Mouse (Mus musculus) embryonic facial prominence, embryonic 13.5 days (tissue): Measurements from ENCODE around the gene Krtap5-2. TPM values are rescaled to one million over a fixed set of nuclear protein-coding genes. Genes with fewer than 3 reads are reported as not detected.
"Not testable (repeated sequence)": the region's sequence is repeated elsewhere in the genome, so short reads cannot be mapped to it uniquely, and the experiment has no call there.

ENCODE experiments used
- ATAC-seq: fragments of 200-750 bp; cut with Nextera tagmentation; 2 replicates; pipeline ENCODE4 v1.8.0; 2017; ENCODE audit warnings: low read depth; ENCODE audit not compliant: insufficient number of reproducible peaks, insufficient read depth, low FRiP score, low TSS enrichment
- H3K27ac ChIP-seq: fragments of 300-500 bp; sonication (generic); 2 replicates; pipeline ENCODE4 v1.5.1; 2015; ENCODE audit warnings: moderate library complexity, mild to moderate bottlenecking, inconsistent platforms
- H3K27me3 ChIP-seq: fragments of 300-500 bp; sonication (generic); 2 replicates; pipeline ENCODE4 v1.6.1; 2015; ENCODE audit warnings: mild to moderate bottlenecking, inconsistent platforms
- H3K36me3 ChIP-seq: fragments of 300-500 bp; sonication (generic); 2 replicates; pipeline ENCODE4 v1.6.1; 2015; ENCODE audit warnings: mild to moderate bottlenecking, inconsistent platforms
- H3K4me1 ChIP-seq: fragments of 300-500 bp; sonication (generic); 2 replicates; pipeline ENCODE4 v1.6.1; 2015; ENCODE audit warnings: inconsistent platforms
- H3K4me2 ChIP-seq: fragments of 300-500 bp; sonication (generic); 2 replicates; pipeline ENCODE4 v1.6.1; 2015; ENCODE audit warnings: moderate library complexity, mild to moderate bottlenecking, inconsistent platforms
- H3K4me3 ChIP-seq: fragments of 300-500 bp; sonication (generic); 2 replicates; pipeline ENCODE4 v1.5.1; 2015; ENCODE audit warnings: mild to moderate bottlenecking, inconsistent platforms
- H3K9ac ChIP-seq: fragments of 300-500 bp; sonication (generic); 2 replicates; pipeline ENCODE4 v1.6.1; 2015; ENCODE audit warnings: mild to moderate bottlenecking, inconsistent platforms
- H3K9me3 ChIP-seq: fragments of 300-500 bp; sonication (generic); 2 replicates; pipeline ENCODE4 v1.6.1; 2016; ENCODE audit warnings: inconsistent platforms
- WGBS: fragments of 180-500 bp; shearing (Covaris S2); methylation state at CpG from one replicate; pipeline ENCODE4 v1.1.7; 2015; ENCODE audit warnings: mixed read lengths; 5-methylcytosine and 5-hydroxymethylcytosine counted together
- polyA plus RNA-seq: library from polyadenylated mRNA; unstranded; fragments of >200 nt; fragmentation: Nextera tagmentation; extraction: Ambion mirVana; gene quantifications from 2 replicates; pipeline ENCODE4 v1.2.1, GENCODE M21; 2015

Gene Krtap5-2
- polyA plus RNA-seq, 1 experiment from 2014 or later, result not detected

DNA sequence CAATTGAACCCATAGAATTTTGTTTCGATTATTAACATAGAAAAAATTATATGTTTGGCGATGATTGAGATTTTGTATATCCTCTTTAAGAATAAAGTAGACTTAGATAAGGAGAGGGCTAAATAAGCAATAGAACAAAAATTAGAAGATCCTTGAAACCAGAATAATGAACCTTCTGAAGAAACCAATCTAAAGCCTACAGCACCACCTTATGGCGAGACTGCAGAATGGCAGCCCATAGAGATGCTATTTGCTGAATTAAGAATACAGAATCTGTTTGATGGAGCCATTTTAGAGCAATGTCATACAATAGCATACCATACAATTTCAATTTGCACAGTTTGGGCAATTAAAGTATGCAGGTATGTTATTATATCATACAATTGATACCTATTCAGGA is 6.0 kb downstream of the Krtap5-2 start:
- Histone ChIP-seq H3K4me1 (no peaks in the 10 kb centered on the region), H3K36me3 (no peaks in the 10 kb centered on the region), H3K9ac (no peak overlapping the region), H3K9me3 (no peaks in the 10 kb centered on the region), H3K4me3 (no peak overlapping the region), H3K27me3 (no peaks in the 10 kb centered on the region; the same call in 1 of the 2 replicates), H3K27ac (no peak overlapping the region), H3K4me2 (no peak overlapping the region)
- WGBS, result 50% methylated on average over 3 of the region's 3 CpGs
- no peak for ATAC-seq

DNA sequence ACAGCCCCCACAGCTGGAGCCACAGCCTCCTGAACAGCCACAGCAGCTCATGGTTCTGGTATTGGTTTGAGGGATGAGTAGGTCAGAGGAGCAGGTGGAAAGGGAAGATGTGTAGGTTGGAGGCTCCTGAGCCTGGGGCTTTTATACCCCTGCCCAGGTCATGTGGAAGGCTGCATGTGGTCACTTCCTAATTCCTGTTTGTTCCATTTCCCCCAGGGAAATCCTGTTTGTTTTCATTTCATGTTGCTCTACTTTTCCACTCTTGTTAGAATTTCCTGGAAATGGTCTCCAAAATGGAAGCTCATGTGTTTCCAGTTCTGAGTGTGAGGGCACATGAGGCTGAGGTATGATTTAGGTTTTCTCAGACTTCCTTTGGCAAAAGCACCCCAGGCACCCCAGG is 10.2 kb downstream of the Krtap5-2 start, which contains the start of gene Gm4553:
Gene Gm4553 (minus strand): TSS at position 101 of the 400 bp plus-strand sequence.
- H3K4me3 ChIP-seq, H3K27me3 ChIP-seq, H3K36me3 ChIP-seq, H3K27ac ChIP-seq, H3K4me1 ChIP-seq, ATAC-seq, H3K9ac ChIP-seq, H3K9me3 ChIP-seq, H3K4me2 ChIP-seq: not testable (repeated sequence)

DNA sequence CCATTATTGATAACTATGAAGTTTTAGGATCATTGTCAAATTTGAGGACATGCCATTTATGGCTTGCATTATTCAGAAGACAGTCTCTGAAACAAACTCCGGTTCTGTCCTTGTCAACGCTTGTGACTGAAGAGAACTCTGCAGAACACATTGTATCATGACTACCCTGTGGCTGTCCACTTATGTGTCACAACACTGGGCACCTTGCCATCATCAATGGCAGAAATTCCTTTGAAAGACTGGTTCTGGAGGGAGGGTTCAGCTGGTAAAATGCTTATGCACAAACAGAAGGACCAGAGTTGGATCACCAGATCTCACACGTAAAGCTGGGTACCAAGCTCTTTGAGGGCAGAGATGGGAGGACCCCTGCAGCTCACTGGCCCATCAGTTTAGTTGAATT is 16.4 kb downstream of the Krtap5-2 start:
- Histone ChIP-seq H3K4me3 (no peak overlapping the region), H3K27ac (no peak overlapping the region), H3K36me3 (no peaks in the 10 kb centered on the region), H3K9me3 (no peaks in the 10 kb centered on the region), H3K9ac (no peak overlapping the region), H3K27me3 (no peaks in the 10 kb centered on the region), H3K4me1 (no peaks in the 10 kb centered on the region), H3K4me2 (no peak overlapping the region)
- ATAC-seq, result no peak
- 89% methylated on average over 3 of the region's 3 CpGs for WGBS

DNA sequence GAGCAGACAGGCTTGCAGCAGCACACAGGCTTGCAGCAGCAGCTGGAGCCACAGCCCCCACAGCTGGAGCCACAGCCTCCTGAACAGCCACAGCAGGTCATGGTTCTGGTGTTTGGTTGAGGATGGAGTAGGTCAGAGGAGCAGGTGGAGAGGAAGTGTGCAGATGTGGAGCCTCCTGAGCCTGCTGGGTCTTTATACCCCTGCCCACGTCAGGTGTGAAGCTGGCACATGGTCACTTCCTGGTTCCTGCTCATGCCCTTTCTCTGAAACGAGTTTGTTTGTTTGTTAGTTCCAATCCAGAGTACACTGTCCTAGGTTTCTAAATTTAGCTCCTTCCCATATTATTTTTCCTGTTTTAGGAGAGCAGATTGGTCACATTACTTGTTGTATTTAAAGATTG is 18.8 kb downstream of the Krtap5-2 start, which contains the start of gene Gm29735:
Gene Gm29735 (minus strand): TSS at position 101 of the 400 bp plus-strand sequence.
- not testable (repeated sequence) for H3K9me3 ChIP-seq, H3K4me2 ChIP-seq, H3K27me3 ChIP-seq, ATAC-seq, H3K9ac ChIP-seq, H3K36me3 ChIP-seq, H3K4me1 ChIP-seq, H3K4me3 ChIP-seq, H3K27ac ChIP-seq
- WGBS, result 54% methylated on average over 2 of the region's 2 CpGs

DNA sequence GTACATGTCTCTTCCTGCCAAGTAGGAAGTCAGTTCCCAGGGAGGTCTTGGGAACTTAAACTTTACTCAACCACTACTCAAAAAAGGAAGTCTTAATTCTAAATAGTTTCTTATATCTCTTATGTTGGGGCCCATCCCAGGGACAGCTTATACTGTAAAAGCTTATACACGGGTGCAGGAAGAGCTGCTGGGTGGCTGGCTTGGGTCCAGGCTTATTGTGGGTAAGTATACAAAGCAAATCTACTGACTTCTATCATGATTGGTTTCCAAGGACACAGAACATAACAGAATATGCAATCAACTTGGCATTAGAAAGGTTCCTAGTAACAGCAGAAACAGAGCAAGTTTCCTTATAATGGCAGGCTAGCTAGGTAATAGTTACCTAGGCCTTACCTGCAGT is 20.5 kb downstream of the Krtap5-2 start:
- H3K27me3 ChIP-seq, result no peaks in the 10 kb centered on the region
- H3K9ac ChIP-seq, result no peak overlapping the region

DNA sequence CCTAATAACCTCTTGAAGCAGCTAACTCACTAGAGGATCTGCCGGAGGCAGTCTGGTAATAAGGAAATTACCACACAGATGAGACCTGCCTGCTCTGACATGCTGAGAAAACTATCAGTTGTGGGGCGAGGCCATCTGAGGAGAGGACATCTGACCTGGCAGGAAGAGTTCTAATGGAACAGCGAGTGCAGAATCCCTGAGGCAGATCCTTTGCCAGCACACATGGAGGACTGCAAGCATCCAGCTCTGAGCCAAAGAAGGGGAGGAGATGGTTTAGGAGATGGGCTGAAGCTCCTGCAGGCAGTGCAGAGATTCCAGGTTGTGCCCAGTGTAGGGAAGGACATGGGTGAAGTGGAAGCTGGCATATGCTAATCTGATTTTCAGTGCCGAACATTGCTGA is 23.6 kb downstream of the Krtap5-2 start:
- H3K9me3 ChIP-seq, result no peaks in the 10 kb centered on the region
- no peak for ATAC-seq
- H3K27ac ChIP-seq, result no peak overlapping the region
- H3K4me1 ChIP-seq, result no peaks in the 10 kb centered on the region
- no peak overlapping the region for H3K4me2 ChIP-seq
- H3K27me3 ChIP-seq, result no peaks in the 10 kb centered on the region
- WGBS, result 75% methylated on average over 4 of the region's 4 CpGs
- H3K4me3 ChIP-seq, result no peak overlapping the region
- no peaks in the 10 kb centered on the region for H3K36me3 ChIP-seq
- no peak overlapping the region for H3K9ac ChIP-seq

More for the DNA sequence above, 20.5 kb downstream of the Krtap5-2 start:
- 63% methylated on average over 1 of the region's 1 CpGs for WGBS
- H3K27ac ChIP-seq, result no peak overlapping the region
- no peak overlapping the region for H3K4me2 ChIP-seq
- H3K36me3 ChIP-seq, result no peaks in the 10 kb centered on the region
- H3K4me1 ChIP-seq, result no peaks in the 10 kb centered on the region
- ATAC-seq, result no peak
- H3K9me3 ChIP-seq, result no peaks in the 10 kb centered on the region
- no peak overlapping the region for H3K4me3 ChIP-seq

DNA sequence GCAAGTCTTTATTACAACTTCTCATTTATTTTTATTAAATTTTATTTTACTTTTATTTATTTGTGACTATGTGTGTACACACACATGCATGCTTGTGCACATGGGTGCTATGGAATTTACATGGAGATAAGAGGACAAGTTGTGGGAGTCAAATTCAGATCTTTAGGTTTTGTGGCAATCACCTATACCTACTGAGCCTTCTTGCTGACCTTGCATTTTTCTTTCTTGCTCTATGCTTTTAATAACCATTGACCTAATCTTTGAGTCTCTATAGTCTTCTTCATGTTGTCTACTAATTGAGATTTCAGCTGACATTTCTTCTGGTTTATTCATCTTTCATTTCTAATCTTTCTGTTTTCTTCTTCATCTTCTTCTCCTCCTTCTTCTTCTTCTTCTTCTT is 27.2 kb downstream of the Krtap5-2 start:
- H3K4me1 ChIP-seq, result no peaks in the 10 kb centered on the region
- H3K36me3 ChIP-seq, result no peaks in the 10 kb centered on the region
- H3K9me3 ChIP-seq, result no peaks in the 10 kb centered on the region
- no peak overlapping the region for H3K9ac ChIP-seq
- no peak overlapping the region for H3K27ac ChIP-seq
- no peak overlapping the region for H3K4me3 ChIP-seq
- H3K27me3 ChIP-seq, result peaks cover 10% of the 10 kb centered on the region
- ATAC-seq, result no peak
- H3K4me2 ChIP-seq, result no peak overlapping the region

DNA sequence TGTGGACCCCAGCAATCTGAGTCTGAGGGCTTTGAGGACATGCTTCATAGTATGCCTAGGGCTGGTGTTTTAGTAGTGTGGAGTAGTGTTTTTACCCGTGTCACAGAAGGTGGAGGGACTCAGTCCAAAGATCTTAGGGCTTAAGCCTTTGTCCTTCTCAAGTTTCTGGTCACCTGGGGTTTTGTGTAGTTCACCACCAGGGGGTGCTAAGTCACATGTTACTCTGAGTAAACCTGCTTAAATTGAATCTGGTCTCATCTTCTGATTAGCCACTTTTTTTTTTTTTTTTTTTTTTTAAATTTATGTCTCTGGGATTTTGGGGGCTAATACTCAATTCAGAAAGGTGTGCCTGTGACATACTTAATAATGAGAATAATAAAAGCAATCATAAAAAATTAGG is 29.8 kb downstream of the Krtap5-2 start:
- Histone ChIP-seq H3K4me2 (no peak overlapping the region), H3K9me3 (no peaks in the 10 kb centered on the region), H3K36me3 (no peaks in the 10 kb centered on the region), H3K4me1 (no peaks in the 10 kb centered on the region), H3K4me3 (no peak overlapping the region), H3K9ac (no peak overlapping the region), H3K27me3 (peaks cover 11% of the 10 kb centered on the region), H3K27ac (no peak overlapping the region)
- WGBS, result 3% methylated on average over 1 of the region's 1 CpGs
- ATAC-seq, result no peak

DNA sequence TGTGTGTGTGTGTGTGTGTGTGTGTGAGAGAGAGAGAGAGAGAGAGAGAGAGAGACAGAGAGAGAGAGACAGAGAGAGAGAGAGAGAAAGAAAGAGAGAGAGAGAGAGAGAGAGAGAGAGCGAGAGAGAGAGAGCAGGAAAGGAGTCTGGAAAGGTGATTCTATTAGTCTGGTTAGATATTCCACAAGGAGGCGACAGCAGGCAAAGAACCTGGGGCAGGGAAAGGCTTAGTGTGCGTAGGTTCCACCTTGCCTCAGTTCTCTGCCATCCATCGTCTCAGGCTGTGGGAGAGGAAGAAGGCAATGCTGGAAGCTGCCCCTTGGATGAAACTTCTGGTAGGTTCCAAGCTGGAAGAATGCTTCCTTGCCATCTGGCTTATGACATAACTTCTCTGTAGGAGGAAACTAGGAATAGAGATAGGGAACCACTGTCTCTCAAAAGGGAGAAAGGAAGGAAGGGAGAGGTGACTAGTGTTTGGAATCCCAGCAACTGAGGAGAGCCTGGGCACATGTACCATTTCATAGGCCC is 30.3 kb downstream of the Krtap5-2 start:
- WGBS, result 42% methylated on average over 4 of the region's 4 CpGs
- H3K36me3 ChIP-seq, result no peaks in the 10 kb centered on the region
- H3K4me1 ChIP-seq, result no peaks in the 10 kb centered on the region
- peaks cover 11% of the 10 kb centered on the region for H3K27me3 ChIP-seq
- H3K27ac ChIP-seq, result no peak overlapping the region
- no peak overlapping the region for H3K4me3 ChIP-seq
- H3K9me3 ChIP-seq, result no peaks in the 10 kb centered on the region
- no peak for ATAC-seq
- no peak overlapping the region for H3K9ac ChIP-seq
- H3K4me2 ChIP-seq, result no peak overlapping the region

DNA sequence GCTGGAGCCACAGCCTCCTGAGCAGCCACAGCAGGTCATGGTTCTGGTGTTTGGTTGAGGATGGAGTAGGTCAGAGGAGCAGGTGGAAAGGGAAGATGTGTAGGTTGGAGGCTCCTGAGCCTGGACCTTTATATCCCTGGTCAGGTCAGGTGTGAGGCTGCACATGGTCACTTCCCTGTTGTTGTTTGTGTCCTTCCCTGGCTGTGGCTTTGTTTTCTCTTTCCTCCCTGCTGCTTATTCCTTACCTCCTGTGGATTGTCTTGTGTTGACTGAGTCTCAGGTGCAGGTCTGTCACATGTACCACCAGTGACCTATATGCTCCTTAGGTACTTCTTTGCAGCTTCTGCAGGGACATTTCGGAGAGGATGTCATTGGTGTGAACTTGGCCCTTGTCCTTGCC is 31.3 kb downstream of the Krtap5-2 start, which contains the start of gene Gm45337:
Gene Gm45337 (minus strand): TSS at position 101 of the 400 bp plus-strand sequence.
- H3K9ac ChIP-seq, result no peak within 1 kb of the TSS
- H3K4me1 ChIP-seq, result no peaks in the 10 kb centered on the region
- ATAC-seq, result no peak
- H3K27me3 ChIP-seq, result peaks cover 11% of the 10 kb centered on the region
- no peak within 1 kb of the TSS for H3K27ac ChIP-seq
- H3K4me2 ChIP-seq, result no peak within 1 kb of the TSS
- H3K36me3 ChIP-seq, result no peaks in the 10 kb centered on the region
- H3K4me3 ChIP-seq, result no peak within 1 kb of the TSS
- no peaks in the 10 kb centered on the region for H3K9me3 ChIP-seq
- 74% methylated on average over 1 of the region's 1 CpGs for WGBS

DNA sequence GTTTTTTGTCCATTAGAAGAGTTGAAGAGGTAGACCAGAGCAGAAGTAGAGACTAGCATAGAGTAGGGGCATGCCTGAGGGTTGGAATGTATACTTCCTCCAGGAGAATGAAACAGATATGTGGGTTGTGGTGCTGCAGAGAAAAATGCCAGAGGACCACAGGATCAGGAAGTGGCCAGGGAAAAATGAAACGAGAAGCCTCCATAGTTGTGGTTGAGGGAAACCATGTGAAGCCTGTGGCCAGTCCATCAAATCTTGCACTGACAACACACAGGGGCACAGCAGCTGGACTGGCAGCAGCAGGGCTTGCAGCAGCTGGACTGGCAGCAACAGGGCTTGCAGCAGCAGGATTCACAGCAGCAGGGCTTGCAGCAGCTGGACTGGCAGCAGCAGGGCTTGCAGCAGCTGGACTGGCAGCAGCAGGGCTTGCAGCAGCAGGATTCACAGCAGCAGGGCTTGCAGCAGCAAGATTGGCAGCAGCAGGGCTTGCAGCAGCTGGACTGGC is 32.2 kb downstream of the Krtap5-2 start:
- WGBS, result 19% methylated on average over 1 of the region's 1 CpGs

DNA sequence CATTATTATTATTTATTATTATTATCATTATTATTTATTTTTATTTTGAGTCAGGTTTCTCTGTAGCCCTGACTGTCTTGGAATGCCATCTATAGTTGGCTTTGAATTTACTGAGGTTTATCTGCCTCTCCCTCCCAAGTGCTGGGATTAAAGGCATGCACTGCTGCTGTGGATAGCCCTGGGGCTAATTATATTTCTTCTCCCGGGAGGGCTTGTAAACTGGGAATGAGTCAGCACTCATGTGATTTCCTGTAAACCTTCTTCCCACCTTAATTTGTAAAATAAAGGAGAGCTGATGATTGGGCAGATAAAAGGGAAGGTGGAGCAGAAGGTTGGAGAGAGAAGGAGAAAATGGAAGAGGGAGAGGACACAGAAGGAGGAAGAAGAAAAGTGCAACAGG is 35.1 kb downstream of the Krtap5-2 start:
- H3K4me3 ChIP-seq, result no peak overlapping the region
- ATAC-seq, result no peak
- H3K4me2 ChIP-seq, result no peak overlapping the region
- WGBS, result 9% methylated on average over 1 of the region's 1 CpGs
- no peak overlapping the region for H3K9ac ChIP-seq
- H3K36me3 ChIP-seq, result no peaks in the 10 kb centered on the region
- H3K4me1 ChIP-seq, result no peaks in the 10 kb centered on the region
- H3K27me3 ChIP-seq, result peaks cover 11% of the 10 kb centered on the region
- no peaks in the 10 kb centered on the region for H3K9me3 ChIP-seq
- no peak overlapping the region for H3K27ac ChIP-seq

More for the DNA sequence above, 32.2 kb downstream of the Krtap5-2 start:
- not testable (repeated sequence) for ATAC-seq, H3K4me1 ChIP-seq, H3K9ac ChIP-seq, H3K27ac ChIP-seq, H3K4me3 ChIP-seq, H3K36me3 ChIP-seq, H3K4me2 ChIP-seq, H3K9me3 ChIP-seq
- peaks cover 11% of the 10 kb centered on the region for H3K27me3 ChIP-seq
